23 mouse cellular contexts compared by ENCODE assay signal in genomic region chr5:134597711-134598110, GRCm38 (mm10). TPM values are rescaled to one million over a fixed set of nuclear protein-coding genes. Genes with fewer than 3 reads are reported as not detected.
DNase-seq lines count a peak whose midpoint lies in the region; ATAC-seq and TF ChIP-seq lines count a peak whose summit lies in the region.
"Had no signal": no experiment of that assay in that cellular context is flagged by ENCODE, and none has a peak within 500 bp of the region (broad histone marks: within the 10 kb centered on the region; RNA-seq: fewer than 3 reads in every experiment).

No protein-coding gene starts in this region.

- no peaks in the 10 kb centered on the region for H3K27me3 ChIP-seq in forebrain, postnatal 0 days (ENCODE audit: insufficient read depth, low read length)
- no peaks in the 10 kb centered on the region for H3K27me3 ChIP-seq in forebrain, embryonic 14.5 days (replicated peaks; ENCODE audit: control insufficient read depth, insufficient read depth, low read length)
- H3K27me3 ChIP-seq in thymus, adult 2 months (ENCODE audit: control insufficient read depth, insufficient read depth, low read length) = no peaks in the 10 kb centered on the region
- H3K27me3 ChIP-seq: embryonic facial prominence, embryonic 12.5 days; heart, embryonic 13.5 days; hindbrain, embryonic 15.5 days; limb, embryonic 12.5 days; liver, embryonic 15.5 days had no signal

- TF ChIP-seq POLR2A in thymus, adult 2 months (IDR thresholded peaks at IDR 0.05; ENCODE audit: control insufficient read depth, extremely low read depth, insufficient read depth, low read length, poor library complexity) = no peak

- no peaks in the 10 kb centered on the region for H3K9me3 ChIP-seq in forebrain, postnatal 0 days (ENCODE audit: low read length)
- H3K9me3 ChIP-seq in forebrain, embryonic 14.5 days (replicated peaks; ENCODE audit: control insufficient read depth, low read length) = no peaks in the 10 kb centered on the region
- H3K9me3 ChIP-seq: embryonic facial prominence, embryonic 12.5 days; heart, embryonic 13.5 days; hindbrain, embryonic 15.5 days; limb, embryonic 12.5 days; liver, embryonic 15.5 days; midbrain, embryonic 10.5 days had no signal

- WGBS in forebrain, postnatal 0 days = 60% methylated on average over 10 of the region's 10 CpGs
- 83% methylated on average over 10 of the region's 10 CpGs for WGBS in forebrain, embryonic 14.5 days
- 98% methylated on average over 10 of the region's 10 CpGs for WGBS in thymus, adult 2 months

- ATAC-seq in forebrain, postnatal 0 days = 0 out of 2 replicates have a peak, but pooled peaks have one; percentile 10
- no peak for ATAC-seq in forebrain, embryonic 14.5 days

- H3K4me3 ChIP-seq in forebrain, postnatal 0 days (ENCODE audit: low read depth, low read length) = no peak overlapping the region
- H3K4me3 ChIP-seq in forebrain, embryonic 14.5 days (ENCODE audit: low read depth, low read length) = no peak overlapping the region
- no peak overlapping the region for H3K4me3 ChIP-seq in thymus, adult 2 months (ENCODE audit: control insufficient read depth, insufficient read depth, low read length)
- H3K4me3 ChIP-seq: embryonic facial prominence, embryonic 12.5 days; heart, embryonic 13.5 days; hindbrain, embryonic 15.5 days; left cerebral cortex, adult 2 months; limb, embryonic 12.5 days; liver, embryonic 15.5 days; midbrain, embryonic 10.5 days; myocyte had no signal

- no peak overlapping the region for H3K9ac ChIP-seq in forebrain, postnatal 0 days
- H3K9ac ChIP-seq in forebrain, embryonic 14.5 days (ENCODE audit: low read length) = no peak overlapping the region
- H3K9ac ChIP-seq: embryonic facial prominence, embryonic 12.5 days; heart, embryonic 13.5 days; hindbrain, embryonic 15.5 days; limb, embryonic 12.5 days; liver, embryonic 15.5 days had no signal

- H3K4me2 ChIP-seq in forebrain, postnatal 0 days (ENCODE audit: low read depth) = no peak overlapping the region
- no peak overlapping the region for H3K4me2 ChIP-seq in forebrain, embryonic 14.5 days (ENCODE audit: low read length)
- H3K4me2 ChIP-seq: embryonic facial prominence, embryonic 12.5 days; heart, embryonic 13.5 days; hindbrain, embryonic 15.5 days; limb, embryonic 12.5 days; liver, embryonic 15.5 days had no signal

- H3K36me3 ChIP-seq in forebrain, postnatal 0 days (ENCODE audit: insufficient read depth) = peaks cover 62% of the 10 kb centered on the region
- H3K36me3 ChIP-seq in forebrain, embryonic 14.5 days (ENCODE audit: control insufficient read depth, insufficient read depth, low read length) = peaks cover 73% of the 10 kb centered on the region
- H3K36me3 ChIP-seq in thymus, adult 2 months (ENCODE audit: control insufficient read depth, insufficient read depth, low read length) = peaks cover 35% of the 10 kb centered on the region

- H3K27ac ChIP-seq in forebrain, postnatal 0 days (ENCODE audit: low read depth, low read length) = no peak overlapping the region
- H3K27ac ChIP-seq in forebrain, embryonic 14.5 days (ENCODE audit: low read depth, low read length) = no peak overlapping the region
- H3K27ac ChIP-seq in thymus, adult 2 months (ENCODE audit: control insufficient read depth, insufficient read depth, low read length) = no peak overlapping the region
- H3K27ac ChIP-seq: embryonic facial prominence, embryonic 12.5 days; heart, embryonic 13.5 days; hindbrain, embryonic 15.5 days; left cerebral cortex, adult 2 months; limb, embryonic 12.5 days; liver, embryonic 15.5 days; midbrain, embryonic 10.5 days; stomach, postnatal 0 days had no signal

- intact Hi-C loops in left cerebral cortex, postnatal 4 days (cut with DNase I) = no loop called here

- H3K4me1 ChIP-seq in forebrain, postnatal 0 days (ENCODE audit: insufficient read depth) = no peaks in the 10 kb centered on the region
- no peaks in the 10 kb centered on the region for H3K4me1 ChIP-seq in forebrain, embryonic 14.5 days (ENCODE audit: control insufficient read depth, insufficient read depth, low read length)
- H3K4me1 ChIP-seq in thymus, adult 2 months (replicated peaks; ENCODE audit: control insufficient read depth, insufficient read depth, low read length) = no peaks in the 10 kb centered on the region
- H3K4me1 ChIP-seq: embryonic facial prominence, embryonic 12.5 days; hindbrain, embryonic 15.5 days; midbrain, embryonic 10.5 days had no signal

- TF ChIP-seq CTCF in forebrain, postnatal 0 days (IDR thresholded peaks at IDR 0.05; ENCODE audit: low read depth) = no peak
- TF ChIP-seq CTCF in thymus, adult 2 months (IDR thresholded peaks at IDR 0.05; ENCODE audit: borderline replicate concordance, control insufficient read depth, extremely low read depth, insufficient read depth, low read length, poor library complexity) = no peak

- DNase-seq in forebrain, postnatal 0 days = no peak
- no peak for DNase-seq in forebrain, embryonic 14.5 days (ENCODE audit: low spot score)
- DNase-seq in left cerebral cortex, postnatal 4 days = peak; percentile 68
- DNase-seq in left cerebral cortex, adult 11 months (ENCODE audit: low spot score) = no peak
- peak; percentile 22 to 33 for DNase-seq in gastrocnemius, adult 8-10 months (ENCODE audit: low spot score in 2 of 2)
- peak; percentile 34 for DNase-seq in testis, postnatal 14 days (ENCODE audit: low spot score)
- DNase-seq in thymus, adult 2 months = no peak
- DNase-seq in retina, embryonic 14.5 days (ENCODE audit: low spot score) = no peak
- DNase-seq: adrenal gland, adult 2 months; B cell, adult 2 months; cerebellum, adult 9-11 months; kidney, adult 18-20 months; lung, postnatal 36 days; right cerebral cortex, postnatal 14 days had no signal

RNA-seq across cellular contexts. Expression of gene Rfc2, which starts 16.5 kb away (rescaled TPM):
- total RNA-seq in forebrain, postnatal 0 days (2014; rRNA removed) = 68.9 and 97.5 TPM in 2 replicates
- polyA plus RNA-seq in forebrain, postnatal 0 days (2015; fragmentation: Nextera tagmentation; extraction: Ambion mirVana) = 150 and 160 TPM in 2 replicates
- polyA plus RNA-seq in forebrain, embryonic 14.5 days (2014; fragmentation: Nextera tagmentation; extraction: Ambion mirVana) = 240 and 256 TPM in 2 replicates
- total RNA-seq in left cerebral cortex, postnatal 4 days (2021) = 10 to 100 TPM; 81.7 to 92.8 TPM
- 10 to 100 TPM; 16.0 to 23.8 (median 19.5) TPM for total RNA-seq in gastrocnemius, adult 8-10 months (2022)
- 133 and 145 TPM in 2 replicates for polyA plus RNA-seq in thymus, adult 2 months (2012; rRNA removed)

RNA-seq across cellular contexts. Expression of gene Lat2, which starts 17.1 kb away (rescaled TPM):
- total RNA-seq in forebrain, postnatal 0 days (2014; rRNA removed) = 1.5 and 1.8 TPM in 2 replicates
- polyA plus RNA-seq in forebrain, postnatal 0 days (2015; fragmentation: Nextera tagmentation; extraction: Ambion mirVana) = 1.2 and 2.5 TPM in 2 replicates
- polyA plus RNA-seq in forebrain, embryonic 14.5 days (2014; fragmentation: Nextera tagmentation; extraction: Ambion mirVana) = 0.99 and 1.6 TPM in 2 replicates
- 1 to 10 TPM; 4.4 to 5.6 TPM for total RNA-seq in left cerebral cortex, postnatal 4 days (2021)
- 1 to 10 TPM in 1 of 4 experiments, under 1 TPM in 2, not detected in 1; 0.59 to 1.9 (median 0.88) TPM for total RNA-seq in gastrocnemius, adult 8-10 months (2022)
- 7.8 and 7.9 TPM in 2 replicates for polyA plus RNA-seq in thymus, adult 2 months (2012; rRNA removed)

RNA-seq across cellular contexts. Expression of gene Syna, which starts 37.7 kb away (rescaled TPM):
- total RNA-seq in forebrain, postnatal 0 days (2014; rRNA removed) = not detected in 2 replicates
- 0.55 and 0.97 TPM in 2 replicates for polyA plus RNA-seq in forebrain, postnatal 0 days (2015; fragmentation: Nextera tagmentation; extraction: Ambion mirVana)
- 0.10 TPM in 1 of 2 replicates, not detected in the other for polyA plus RNA-seq in forebrain, embryonic 14.5 days (2014; fragmentation: Nextera tagmentation; extraction: Ambion mirVana)
- not detected for total RNA-seq in left cerebral cortex, postnatal 4 days (2021)
- total RNA-seq in gastrocnemius, adult 8-10 months (2022) = not detected
- 0.09 and 0.15 TPM in 2 replicates for polyA plus RNA-seq in thymus, adult 2 months (2012; rRNA removed)
- total RNA-seq: adrenal gland, adult 2 months had no signal
- polyA plus RNA-seq: heart, embryonic 13.5 days; limb, embryonic 12.5 days; liver, embryonic 15.5 days had no signal

RNA-seq across cellular contexts. Expression of gene Eif4h, which starts 41.6 kb away (rescaled TPM):
- total RNA-seq in forebrain, postnatal 0 days (2014; rRNA removed) = 498 and 525 TPM in 2 replicates
- 315 and 343 TPM in 2 replicates for polyA plus RNA-seq in forebrain, postnatal 0 days (2015; fragmentation: Nextera tagmentation; extraction: Ambion mirVana)
- 402 and 418 TPM in 2 replicates for polyA plus RNA-seq in forebrain, embryonic 14.5 days (2014; fragmentation: Nextera tagmentation; extraction: Ambion mirVana)
- total RNA-seq in left cerebral cortex, postnatal 4 days (2021) = 100 to 1,000 TPM; 285 to 287 TPM
- total RNA-seq in gastrocnemius, adult 8-10 months (2022) = 10 to 100 TPM; 85.4 to 90.6 (median 87.9) TPM
- 322 and 363 TPM in 2 replicates for polyA plus RNA-seq in thymus, adult 2 months (2012; rRNA removed)

RNA-seq across cellular contexts. Expression of gene Clip2, which starts 45.5 kb away (rescaled TPM):
- total RNA-seq in forebrain, postnatal 0 days (2014; rRNA removed) = 162 and 164 TPM in 2 replicates
- 12.7 and 14.5 TPM in 2 replicates for polyA plus RNA-seq in forebrain, postnatal 0 days (2015; fragmentation: Nextera tagmentation; extraction: Ambion mirVana)
- polyA plus RNA-seq in forebrain, embryonic 14.5 days (2014; fragmentation: Nextera tagmentation; extraction: Ambion mirVana) = 11.1 and 15.6 TPM in 2 replicates
- 100 to 1,000 TPM; 172 to 179 TPM for total RNA-seq in left cerebral cortex, postnatal 4 days (2021)
- 1 to 10 TPM; 1.4 to 2.1 (median 1.9) TPM for total RNA-seq in gastrocnemius, adult 8-10 months (2022)
- 23.4 and 26.0 TPM in 2 replicates for polyA plus RNA-seq in thymus, adult 2 months (2012; rRNA removed)

Comparison
In these comparisons a context has a peak if more than half of its experiments do, and no peak if none do; other contexts are left out.
1. DNase-seq: peak in left cerebral cortex, postnatal 4 days (single experiment), gastrocnemius, adult 8-10 months (2 of 2) and testis, postnatal 14 days (single experiment); none in forebrain, postnatal 0 days (single experiment), forebrain, embryonic 14.5 days (single experiment), left cerebral cortex, adult 11 months (single experiment), thymus, adult 2 months (single experiment) and retina, embryonic 14.5 days (single experiment).